ENCODE assay signal across 17 mouse cellular contexts in the genomic region with DNA sequence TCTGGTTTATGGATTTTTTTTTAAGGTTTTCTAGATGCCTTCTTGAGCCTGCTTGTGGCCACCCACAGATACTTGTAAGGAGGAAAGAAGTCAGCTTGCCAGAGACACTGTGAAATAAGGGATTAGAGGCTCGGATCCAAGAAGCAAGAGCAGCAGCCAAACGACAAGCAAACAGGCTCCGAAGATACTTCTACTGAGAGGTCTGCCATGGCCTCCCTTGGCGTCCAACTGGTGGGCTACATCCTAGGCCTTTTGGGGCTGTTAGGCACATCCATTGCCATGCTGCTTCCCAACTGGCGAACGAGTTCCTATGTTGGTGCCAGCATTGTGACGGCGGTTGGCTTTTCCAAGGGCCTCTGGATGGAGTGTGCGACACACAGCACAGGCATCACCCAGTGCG. TPM values are rescaled to one million over a fixed set of nuclear protein-coding genes. Genes with fewer than 3 reads are reported as not detected.
DNase-seq lines count a peak whose midpoint lies in the region; ATAC-seq and TF ChIP-seq lines count a peak whose summit lies in the region.
"Had no signal": no experiment of that assay in that cellular context is flagged by ENCODE, and none has a peak within 500 bp of the region (broad histone marks: within the 10 kb centered on the region; RNA-seq: fewer than 3 reads in every experiment).

No protein-coding gene starts in this region.

- H3K36me3 ChIP-seq in hindbrain, embryonic 15.5 days: no peaks in the 10 kb centered on the region
- H3K36me3 ChIP-seq in hindbrain, embryonic 10.5 days: no peaks in the 10 kb centered on the region
- no peaks in the 10 kb centered on the region for H3K36me3 ChIP-seq in midbrain, embryonic 10.5 days
- no peaks in the 10 kb centered on the region for H3K36me3 ChIP-seq in midbrain, embryonic 14.5 days (ENCODE audit: control insufficient read depth, insufficient read depth, low read length)
- no peaks in the 10 kb centered on the region for H3K36me3 ChIP-seq in intestine, postnatal 0 days (ENCODE audit: control insufficient read depth, insufficient read depth)
- H3K36me3 ChIP-seq: embryonic facial prominence, embryonic 13.5 days; forebrain, embryonic 10.5 days; heart, embryonic 13.5 days had no signal

- H3K9me3 ChIP-seq in hindbrain, embryonic 15.5 days: no peaks in the 10 kb centered on the region
- no peaks in the 10 kb centered on the region for H3K9me3 ChIP-seq in hindbrain, embryonic 10.5 days
- H3K9me3 ChIP-seq in midbrain, embryonic 10.5 days (replicated peaks): no peaks in the 10 kb centered on the region
- H3K9me3 ChIP-seq in midbrain, embryonic 14.5 days (ENCODE audit: control insufficient read depth, low read length): no peaks in the 10 kb centered on the region
- no peaks in the 10 kb centered on the region for H3K9me3 ChIP-seq in intestine, postnatal 0 days (ENCODE audit: control insufficient read depth)
- H3K9me3 ChIP-seq: embryonic facial prominence, embryonic 13.5 days; forebrain, embryonic 10.5 days; heart, embryonic 13.5 days had no signal

- no peak overlapping the region for H3K4me2 ChIP-seq in hindbrain, embryonic 15.5 days
- H3K4me2 ChIP-seq in midbrain, embryonic 14.5 days (ENCODE audit: low read length): no peak overlapping the region
- H3K4me2 ChIP-seq in intestine, postnatal 0 days (replicated peaks; ENCODE audit: low read depth): peak overlapping the region; percentile 51
- H3K4me2 ChIP-seq: embryonic facial prominence, embryonic 13.5 days; heart, embryonic 13.5 days had no signal

- no peak overlapping the region for H3K9ac ChIP-seq in hindbrain, embryonic 15.5 days
- H3K9ac ChIP-seq in midbrain, embryonic 14.5 days (replicated peaks; ENCODE audit: low read length): no peak overlapping the region
- H3K9ac ChIP-seq in intestine, postnatal 0 days (ENCODE audit: low read depth, low read length): peak overlapping the region; percentile 48
- H3K9ac ChIP-seq: embryonic facial prominence, embryonic 13.5 days; heart, embryonic 13.5 days had no signal

- DNase-seq in hindbrain, embryonic 10.5 days (ENCODE audit: low spot score): no peak
- no peak for DNase-seq in midbrain, embryonic 10.5 days (ENCODE audit: low spot score)
- no peak for DNase-seq in midbrain, embryonic 14.5 days
- peak; percentile 38 for DNase-seq in cerebellum, adult 8-10 months
- DNase-seq in thymus, postnatal 36 days: no peak
- no peak for DNase-seq in heart, adult 9 months (ENCODE audit: low spot score in 2 of 2)
- DNase-seq: liver; right cerebral cortex, postnatal 14 days; thymus, adult 18-20 months had no signal

- TF ChIP-seq CTCF in intestine, postnatal 0 days (IDR thresholded peaks at IDR 0.05; ENCODE audit: low read depth): no peak

- no peak overlapping the region for H3K27ac ChIP-seq in hindbrain, embryonic 15.5 days (replicated peaks)
- H3K27ac ChIP-seq in hindbrain, embryonic 10.5 days: no peak overlapping the region
- H3K27ac ChIP-seq in midbrain, embryonic 10.5 days (replicated peaks): 0 out of 2 replicates have a peak overlapping the region, but pooled peaks have one; percentile 6
- no peak overlapping the region for H3K27ac ChIP-seq in midbrain, embryonic 14.5 days (replicated peaks; ENCODE audit: low read depth, low read length)
- peak overlapping the region; percentile 80 for H3K27ac ChIP-seq in intestine, postnatal 0 days (ENCODE audit: low read depth, low read length)
- H3K27ac ChIP-seq: embryonic facial prominence, embryonic 13.5 days; forebrain, embryonic 10.5 days; heart, embryonic 13.5 days had no signal

- H3K4me1 ChIP-seq in hindbrain, embryonic 15.5 days (replicated peaks): no peaks in the 10 kb centered on the region
- peaks cover 12% of the 10 kb centered on the region; the same call in 1 of the 2 replicates for H3K4me1 ChIP-seq in hindbrain, embryonic 10.5 days (replicated peaks)
- peaks cover 23% of the 10 kb centered on the region for H3K4me1 ChIP-seq in midbrain, embryonic 10.5 days
- no peaks in the 10 kb centered on the region for H3K4me1 ChIP-seq in midbrain, embryonic 14.5 days (ENCODE audit: control insufficient read depth, insufficient read depth, low read length)
- H3K4me1 ChIP-seq in intestine, postnatal 0 days (replicated peaks; ENCODE audit: control insufficient read depth, insufficient read depth, low read length): no peaks in the 10 kb centered on the region
- H3K4me1 ChIP-seq: embryonic facial prominence, embryonic 13.5 days; heart, embryonic 13.5 days had no signal

- H3K27me3 ChIP-seq in hindbrain, embryonic 15.5 days: no peaks in the 10 kb centered on the region
- peaks cover 63% of the 10 kb centered on the region for H3K27me3 ChIP-seq in hindbrain, embryonic 10.5 days (ENCODE audit: insufficient read depth, poor library complexity, severe bottlenecking)
- peaks cover 99% of the 10 kb centered on the region for H3K27me3 ChIP-seq in midbrain, embryonic 10.5 days (ENCODE audit: low read depth, poor library complexity, severe bottlenecking)
- H3K27me3 ChIP-seq in midbrain, embryonic 14.5 days (ENCODE audit: control insufficient read depth, insufficient read depth, low read length): no peaks in the 10 kb centered on the region; the same call in none of the 2 replicates
- H3K27me3 ChIP-seq in intestine, postnatal 0 days (replicated peaks; ENCODE audit: control insufficient read depth, insufficient read depth, low read length): no peaks in the 10 kb centered on the region

- 71% methylated on average over 10 of the region's 10 CpGs for WGBS in hindbrain, embryonic 15.5 days
- WGBS in hindbrain, embryonic 10.5 days: 87% methylated on average over 10 of the region's 10 CpGs
- WGBS in midbrain, embryonic 10.5 days: 86% methylated on average over 10 of the region's 10 CpGs
- WGBS in midbrain, embryonic 14.5 days: 84% methylated on average over 10 of the region's 10 CpGs
- 66% methylated on average over 10 of the region's 10 CpGs for WGBS in intestine, postnatal 0 days

- ATAC-seq in hindbrain, embryonic 15.5 days (ENCODE audit: low FRiP score, low read depth): peak; percentile 56
- ATAC-seq in midbrain, embryonic 14.5 days (ENCODE audit: low FRiP score, low TSS enrichment): no peak
- ATAC-seq in intestine, postnatal 0 days: 0 out of 2 replicates have a peak, but pooled peaks have one; percentile 7

- H3K4me3 ChIP-seq in hindbrain, embryonic 15.5 days: no peak overlapping the region
- no peak overlapping the region for H3K4me3 ChIP-seq in hindbrain, embryonic 10.5 days
- no peak overlapping the region for H3K4me3 ChIP-seq in midbrain, embryonic 10.5 days
- H3K4me3 ChIP-seq in midbrain, embryonic 14.5 days (replicated peaks; ENCODE audit: low read depth, low read length): no peak overlapping the region
- peak overlapping the region; percentile 43 for H3K4me3 ChIP-seq in intestine, postnatal 0 days (ENCODE audit: low read depth, low read length)
- H3K4me3 ChIP-seq: embryonic facial prominence, embryonic 13.5 days; forebrain, embryonic 10.5 days; heart, embryonic 13.5 days; myocyte had no signal

RNA-seq across cellular contexts. Expression of a gene that starts 7.9 kb away (rescaled TPM):
- 1.5 and 1.9 TPM in 2 replicates for polyA plus RNA-seq in hindbrain, embryonic 15.5 days (2015; fragmentation: Nextera tagmentation; extraction: Ambion mirVana)
- polyA plus RNA-seq in hindbrain, embryonic 10.5 days (2016; fragmentation: Nextera tagmentation; extraction: Ambion mirVana): 0.44 and 0.68 TPM in 2 replicates
- polyA plus RNA-seq in midbrain, embryonic 10.5 days (2016; fragmentation: Nextera tagmentation; extraction: Ambion mirVana): 0.11 and 0.15 TPM in 2 replicates
- 0.09 and 0.20 TPM in 2 replicates for polyA plus RNA-seq in midbrain, embryonic 14.5 days (2014; fragmentation: Nextera tagmentation; extraction: Ambion mirVana)
- 182 and 193 TPM in 2 replicates for polyA plus RNA-seq in intestine, postnatal 0 days (2015; fragmentation: Nextera tagmentation; extraction: Ambion mirVana)
- polyA plus RNA-seq: C2C12; embryonic facial prominence, embryonic 13.5 days had no signal

RNA-seq across cellular contexts. Expression of a gene that starts 26.3 kb away (rescaled TPM):
- 0.34 TPM in 1 of 2 replicates, not detected in the other for polyA plus RNA-seq in hindbrain, embryonic 15.5 days (2015; fragmentation: Nextera tagmentation; extraction: Ambion mirVana)
- 0.26 and 0.41 TPM in 2 replicates for polyA plus RNA-seq in hindbrain, embryonic 10.5 days (2016; fragmentation: Nextera tagmentation; extraction: Ambion mirVana)
- polyA plus RNA-seq in midbrain, embryonic 10.5 days (2016; fragmentation: Nextera tagmentation; extraction: Ambion mirVana): 0.68 and 1.1 TPM in 2 replicates
- not detected in 2 replicates for polyA plus RNA-seq in midbrain, embryonic 14.5 days (2014; fragmentation: Nextera tagmentation; extraction: Ambion mirVana)
- polyA plus RNA-seq in intestine, postnatal 0 days (2015; fragmentation: Nextera tagmentation; extraction: Ambion mirVana): not detected in 2 replicates
- polyA plus RNA-seq: C2C12; embryonic facial prominence, embryonic 13.5 days; heart, embryonic 13.5 days; lung, embryonic 16.5 days had no signal

Comparison
In these comparisons a context has a peak if more than half of its experiments do, and no peak if none do; other contexts are left out.
1. H3K27ac ChIP-seq: peak in midbrain, embryonic 10.5 days (single experiment) and intestine, postnatal 0 days (single experiment); none in hindbrain, embryonic 15.5 days (single experiment), hindbrain, embryonic 10.5 days (single experiment) and midbrain, embryonic 14.5 days (single experiment).
2. RNA of a gene that starts 7.9 kb away (polyA plus RNA-seq): 182 to 193 TPM in intestine, postnatal 0 days; 1.5 to 1.9 TPM in hindbrain, embryonic 15.5 days, 0.44 to 0.68 TPM in hindbrain, embryonic 10.5 days, 0.09 to 0.20 TPM in midbrain, embryonic 14.5 days and 0.11 to 0.15 TPM in midbrain, embryonic 10.5 days; every median in the first group is over 10 times any median in the second.